Mouse (Mus musculus): ENCODE data around the gene Swt1. TPM values are rescaled to one million over a fixed set of nuclear protein-coding genes. Genes with fewer than 3 reads are reported as not detected.

The Swt1 gene
- total RNA-seq, 2 experiments from 2014 or later, result 7.0 to 8.7 TPM

Small RNA genes lying within 50 kb of the gene (microRNA-seq; reads per million reads assigned to microRNA genes)
- gene Mir7682, result 0.69 to 1.0 reads per million in 2 experiments

Other genes with a start within 250 kb of the Swt1 start
- under 1 TPM in 1 of 2 experiments, not detected in 1; 0.29 TPM for gene Gm47985, start 245.9 kb downstream of the Swt1 start, total RNA-seq (2021)
- under 1 TPM in 1 of 2 experiments, not detected in 1; 0.17 TPM for gene Gm8947, start 236.1 kb downstream of the Swt1 start, total RNA-seq (2021)
- not detected for gene Gm47995, start 230.0 kb downstream of the Swt1 start, total RNA-seq (2021)
- gene 3110040M04Rik, start 224.3 kb downstream of the Swt1 start, total RNA-seq (2021), result not detected
- not detected for gene Gm47996, start 218.3 kb downstream of the Swt1 start, total RNA-seq (2021)
- 100 to 1,000 TPM; 286 to 289 TPM for gene Ivns1abp, start 84.0 kb downstream of the Swt1 start, total RNA-seq (2021)
- gene Trmt1l, start 87 bp upstream of the Swt1 start, total RNA-seq (2021), result 10 to 100 TPM; 10.7 to 10.8 TPM
- 10 to 100 TPM; 42.4 to 45.1 TPM for gene Rnf2, start 72.5 kb upstream of the Swt1 start, total RNA-seq (2021)
- gene Fam129a, start 142.7 kb upstream of the Swt1 start, total RNA-seq (2021), result 10 to 100 TPM; 37.7 to 39.9 TPM